Mouse (Mus musculus) ovary, postnatal 36 days (tissue): ENCODE data around the gene Dbt.
A peak's percentile ranks its signal among the peaks of the same experiment; 100 is the strongest.

Experiments used
- DNase-seq: peaks from one replicate; pipeline ENCODE4 v3.0.0; 2022; ENCODE audit warnings: low spot score, mixed read lengths

Dbt gene

DNA sequence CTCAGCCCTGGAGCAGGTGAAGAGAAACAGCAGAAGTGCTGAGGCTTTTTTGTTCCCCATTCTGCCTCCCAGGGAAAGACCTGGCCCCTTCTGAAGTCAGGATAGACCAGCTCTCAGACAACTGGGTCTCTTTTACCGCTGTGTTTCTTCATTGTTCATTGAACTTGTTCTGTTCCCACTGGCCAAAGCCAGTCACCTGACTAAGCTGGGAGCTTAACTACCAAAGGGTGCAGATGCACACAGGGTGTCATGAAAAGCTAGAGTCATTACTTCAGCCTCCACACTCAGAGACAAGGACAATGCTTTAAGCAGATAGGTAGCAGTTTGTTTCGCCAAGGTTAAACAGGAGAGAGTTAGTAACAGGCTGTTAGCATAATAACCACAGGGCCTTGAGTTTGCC lies 29.2 kb downstream of the Dbt start:
- no peak for DNase-seq

DNA sequence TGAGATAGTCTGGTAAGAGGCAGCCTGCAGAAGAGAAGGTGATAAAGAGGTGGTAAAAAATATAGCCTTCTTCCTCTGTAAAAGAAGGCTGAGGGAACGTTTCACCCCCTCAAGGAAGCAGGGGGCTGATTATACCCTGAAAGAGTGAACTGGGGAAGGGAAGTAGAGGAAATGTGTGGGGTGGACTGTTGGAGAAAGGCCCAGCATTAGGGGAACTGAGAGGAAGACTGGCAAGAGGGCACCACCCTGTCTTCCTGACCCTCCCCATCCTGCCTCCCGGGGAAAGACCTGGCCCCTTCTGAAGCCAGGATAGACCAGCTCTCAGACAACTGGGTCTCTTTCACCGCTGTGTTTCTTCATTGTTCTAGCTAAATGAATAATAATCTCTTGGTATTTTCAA lies 29.7 kb downstream of the Dbt start:
- DNase-seq, result no peak

DNA sequence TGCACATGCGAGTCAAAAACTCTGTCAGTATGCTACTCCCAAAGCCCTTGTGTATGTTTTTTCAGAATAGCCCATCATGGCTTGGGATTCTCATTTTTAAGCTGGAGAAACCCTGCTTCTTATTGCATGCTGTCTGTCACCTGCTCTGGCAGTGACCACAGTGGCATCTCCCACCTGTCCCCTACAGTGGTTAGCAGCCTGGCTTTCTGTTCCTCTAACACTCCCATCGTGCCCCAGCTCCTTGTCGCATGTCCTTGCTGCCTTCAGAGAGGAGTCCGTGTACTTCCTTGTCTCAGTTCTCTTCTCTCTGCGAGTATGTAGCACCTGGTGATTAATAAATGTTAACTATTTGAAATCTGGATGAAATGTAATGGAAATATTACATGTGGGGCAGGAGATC lies 34.6 kb downstream of the Dbt start:
- DNase-seq, result no peak

DNA sequence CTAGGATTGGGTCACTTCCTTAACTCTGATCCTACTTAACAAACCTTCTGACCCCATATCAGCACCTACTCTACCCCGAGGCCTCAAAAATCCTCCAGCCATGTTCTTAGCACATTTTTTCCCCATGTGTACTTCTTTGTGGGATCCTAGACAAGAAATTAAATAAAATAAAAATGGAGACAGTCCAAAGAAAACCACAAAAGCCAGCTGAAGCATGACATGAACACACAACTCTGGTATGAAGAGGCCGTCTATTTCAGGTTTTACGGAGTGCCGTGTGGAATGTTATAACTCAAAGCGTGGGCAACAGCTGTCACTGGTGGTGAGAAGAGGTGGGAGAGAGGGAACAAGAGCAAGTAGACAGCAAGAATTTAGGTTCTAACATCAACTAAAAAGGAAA lies 38.5 kb downstream of the Dbt start:
- DNase-seq, result no peak

DNA sequence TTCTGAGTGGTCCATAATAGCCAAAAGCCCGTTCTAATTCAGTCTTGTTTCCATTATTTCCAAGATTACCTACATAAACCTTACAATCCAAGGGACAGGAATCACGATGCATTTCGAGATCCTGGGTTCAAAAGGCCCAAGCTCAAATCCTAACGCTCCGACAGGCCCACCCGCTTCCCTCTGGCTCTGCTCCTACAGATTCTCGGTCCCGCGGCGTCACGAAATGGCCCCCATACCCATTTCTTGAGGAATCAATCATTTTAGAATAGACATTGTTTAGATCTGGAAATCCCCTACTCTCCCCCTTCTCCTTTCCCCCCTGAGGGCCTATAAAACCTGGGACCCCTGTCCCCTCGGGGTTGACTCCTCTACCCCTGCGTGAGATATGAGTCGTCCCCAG lies 48.4 kb downstream of the Dbt start:
- DNase-seq, result peak; percentile 18

DNA sequence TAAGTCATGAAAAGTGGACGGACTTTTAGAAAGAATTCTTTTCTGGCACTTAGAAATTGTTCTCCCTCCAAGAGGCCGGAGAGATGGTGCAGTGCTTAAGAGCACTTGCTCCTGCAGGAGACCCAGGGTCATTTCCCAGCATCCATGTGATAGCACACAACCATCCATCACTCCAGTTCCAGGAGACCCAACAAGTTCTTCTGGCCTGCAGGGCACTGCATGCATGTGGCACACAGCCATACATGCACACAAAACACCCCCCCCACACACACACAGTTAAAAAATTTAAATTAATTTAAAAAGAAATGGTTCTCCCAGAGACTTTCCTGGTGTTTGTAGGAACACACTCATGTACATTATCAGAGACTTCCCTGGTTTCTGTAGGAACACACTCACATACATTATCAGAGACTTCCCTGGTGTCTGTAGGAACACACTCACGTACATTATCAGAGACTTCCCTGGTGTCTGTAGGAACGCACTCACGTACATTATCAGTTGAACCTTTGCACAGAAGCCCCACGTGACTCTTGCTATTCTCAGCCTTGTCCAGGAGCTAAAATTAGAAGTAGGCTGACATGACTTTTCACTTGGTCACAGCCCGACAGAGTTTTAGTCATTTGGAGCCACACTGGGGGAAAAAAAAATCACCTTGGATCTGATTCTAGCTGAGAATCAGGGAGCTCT lies 49.7 kb downstream of the Dbt start, which contains the start of gene Lrrc39:
Gene Lrrc39 (plus strand): TSS at position 566 of the 687 bp plus-strand sequence.
- no peak for DNase-seq

DNA sequence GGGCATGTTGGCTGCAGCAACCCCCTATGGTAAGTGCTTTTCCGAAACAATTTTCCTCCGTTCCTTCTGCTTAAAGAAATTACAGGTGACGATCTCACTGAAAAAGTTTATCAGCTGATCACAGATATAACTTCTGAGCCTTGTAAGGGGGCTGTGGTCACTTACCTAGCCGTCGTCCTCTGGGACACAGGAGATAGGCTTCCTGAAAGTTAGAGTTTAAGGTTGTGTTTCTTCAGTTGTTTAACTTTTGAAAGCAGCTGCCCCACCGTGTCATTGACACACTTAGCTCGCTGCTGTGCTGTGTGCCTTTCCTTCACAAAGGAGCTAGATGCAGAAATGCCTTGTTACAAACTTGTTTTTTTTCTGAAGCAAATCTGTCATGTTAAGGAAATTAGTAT lies 50.2 kb downstream of the Dbt start:
- no peak for DNase-seq

DNA sequence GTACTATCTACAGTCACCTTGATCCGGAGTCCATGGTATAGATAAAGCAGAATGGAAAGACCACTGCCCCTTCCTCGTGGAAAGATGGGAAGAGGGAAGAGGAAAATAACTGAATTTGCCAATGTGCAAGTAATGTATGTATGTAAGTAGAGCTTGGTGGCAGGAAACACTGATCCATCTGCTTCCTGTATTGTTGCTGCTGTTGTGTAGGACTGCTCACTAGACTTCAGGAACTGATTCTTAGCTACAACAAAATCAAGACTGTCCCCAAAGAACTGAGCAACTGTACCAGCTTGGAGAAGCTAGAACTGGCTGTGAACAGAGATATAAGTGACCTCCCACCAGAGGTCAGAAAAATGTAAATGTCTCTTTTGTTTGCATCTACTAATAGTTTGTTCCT lies 57.8 kb downstream of the Dbt start:
- DNase-seq, result no peak

DNA sequence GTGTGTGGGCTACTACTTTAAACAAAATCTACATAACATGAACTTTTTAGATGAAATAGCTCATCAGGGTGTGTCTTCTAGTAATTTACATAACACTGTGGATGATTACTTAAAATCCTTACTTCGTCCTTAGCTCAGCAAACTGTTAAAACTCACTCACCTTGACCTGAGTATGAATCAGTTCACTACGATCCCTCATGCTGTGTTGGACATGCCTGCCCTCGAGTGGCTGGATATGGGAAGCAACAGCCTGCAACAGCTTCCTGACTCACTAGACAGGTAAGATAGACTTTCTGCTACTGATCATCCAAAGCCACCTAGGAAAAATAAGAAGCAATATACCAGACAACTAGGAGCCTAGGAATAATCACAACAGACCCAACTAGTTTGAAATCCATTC lies 64.4 kb downstream of the Dbt start:
- DNase-seq, result no peak

DNA sequence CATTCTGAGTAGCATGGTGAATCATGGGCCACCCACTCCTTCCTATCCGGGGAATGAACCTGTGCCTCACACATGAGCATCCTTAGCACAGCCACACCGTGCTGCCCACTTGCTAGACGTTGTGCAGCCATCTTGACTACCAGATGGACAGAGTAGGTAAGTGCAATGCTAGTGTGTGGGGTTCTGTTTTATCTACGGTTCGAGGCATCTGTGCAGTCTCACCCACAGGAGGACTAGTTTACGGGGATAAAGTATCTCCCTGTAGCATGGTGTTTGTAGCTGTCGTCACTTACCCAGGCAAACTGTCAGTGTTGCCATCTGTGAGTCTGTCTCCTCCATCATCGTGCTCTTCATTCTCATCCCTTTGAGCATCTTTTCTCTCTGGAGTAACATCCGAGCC lies 69.3 kb downstream of the Dbt start:
- no peak for DNase-seq

DNA sequence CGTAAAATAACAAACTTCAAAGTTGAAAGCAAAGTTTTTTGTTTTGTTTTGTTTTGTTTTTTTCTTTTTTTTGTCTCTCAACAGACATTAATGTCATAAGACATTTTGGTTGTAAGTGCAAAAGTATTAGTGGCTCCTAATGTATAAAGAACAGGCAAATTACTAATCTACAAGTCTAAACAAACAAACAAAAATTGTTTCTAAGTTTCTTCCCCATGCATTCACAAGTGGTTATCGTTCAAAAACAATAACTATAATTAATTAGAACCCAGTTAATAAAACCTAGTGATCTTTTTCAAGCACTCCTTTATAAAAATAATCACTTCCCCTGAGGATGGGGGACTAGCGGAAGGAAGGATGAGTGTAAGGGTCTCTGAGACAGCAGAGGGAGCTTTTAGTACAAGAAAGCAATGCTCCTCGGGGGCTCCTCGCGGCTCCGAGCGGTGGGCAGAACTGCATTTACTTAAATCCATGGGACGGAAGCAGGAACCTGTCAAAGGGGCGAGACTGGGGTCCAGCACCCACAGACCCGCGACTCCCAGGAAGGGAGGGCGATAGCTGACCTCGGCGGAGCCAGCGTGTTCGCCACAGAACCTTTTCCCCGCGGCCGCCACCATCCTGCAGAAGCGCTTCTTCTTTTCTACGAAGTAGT lies 81.3 kb downstream of the Dbt start:
- DNase-seq, result no peak

DNA sequence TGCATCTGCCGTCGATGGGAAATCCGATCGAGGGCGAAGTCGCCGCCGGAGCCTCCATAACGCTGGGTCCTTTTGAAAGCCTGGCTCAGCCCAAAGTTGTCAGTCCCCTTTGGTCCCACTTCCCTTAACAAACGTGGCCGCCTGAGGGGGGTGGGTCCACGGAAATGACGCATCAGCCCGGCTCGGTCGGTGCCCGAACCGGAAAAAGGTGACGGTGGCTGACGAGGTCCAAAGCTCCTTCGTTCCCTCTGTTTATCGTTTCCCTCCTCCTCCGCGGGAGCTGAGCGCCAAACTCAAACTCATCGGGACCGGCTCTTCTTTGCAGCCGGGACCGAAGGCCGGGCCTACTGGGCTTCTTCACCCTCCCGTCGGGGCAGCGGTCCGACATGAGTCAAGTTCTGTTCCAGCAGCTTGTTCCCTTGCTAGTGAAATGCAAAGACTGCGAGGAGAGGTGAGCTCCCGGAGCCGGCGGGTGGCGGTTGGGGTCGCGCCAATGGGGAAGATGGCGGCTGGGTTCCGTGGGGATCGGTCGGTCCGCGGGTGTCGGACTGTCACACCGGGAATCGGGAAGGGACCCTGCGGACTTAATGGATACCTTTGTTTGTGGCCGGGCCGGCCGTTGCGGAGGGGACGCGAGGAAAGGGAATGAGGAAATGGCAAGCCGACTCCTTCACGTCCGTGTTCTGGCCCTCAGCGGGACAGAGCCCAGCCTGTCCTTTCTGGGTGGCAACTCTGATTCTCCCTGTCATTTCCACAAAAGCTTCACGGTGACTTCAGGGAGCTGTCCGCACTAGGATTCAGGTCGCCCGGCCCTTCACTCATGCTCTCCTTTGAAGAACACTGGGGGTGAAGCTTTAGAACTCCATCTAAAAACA lies 82.1 kb downstream of the Dbt start, which contains the start of gene Sass6:
Gene Sass6 (plus strand): TSS at position 255 of the 875 bp plus-strand sequence.
- DNase-seq, result peak; percentile 97

DNA sequence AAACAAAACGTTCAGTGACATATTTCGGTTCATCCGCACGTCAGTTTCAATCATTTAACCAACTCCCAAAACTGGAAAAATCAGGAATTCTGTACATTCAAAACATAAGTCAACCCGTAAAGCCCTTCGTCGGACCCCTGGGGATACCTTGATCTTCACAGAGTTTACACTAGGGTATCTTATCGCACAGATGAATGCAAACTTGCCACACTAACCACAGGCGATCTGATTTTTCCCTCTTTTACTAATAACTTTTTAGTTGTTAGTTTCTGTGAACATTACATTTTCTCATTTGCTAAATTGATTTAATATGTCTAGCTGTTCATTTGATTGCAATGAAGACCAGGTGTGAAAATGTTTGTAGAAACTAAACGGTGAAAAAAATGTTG lies 82.7 kb downstream of the Dbt start:
- no peak for DNase-seq
